Mouse (Mus musculus) E14TG2a.4 (cell line): ENCODE measurements at regions not wholly inside any gene's neighbourhood (a gene's known extent, or its start where the extent isn't known, plus 50 kb on each side); places are given as distances from the start of the nearest gene placed in this dataset.

Experiments
- CTCF ChIP-seq: conservative IDR thresholded peaks from 2 replicates; pipeline ENCODE4 v1.5.1; 2014; ENCODE audit warnings: low read length
- NANOG ChIP-seq: IDR thresholded peaks from 2 replicates; pipeline ENCODE4 v1.6.1; 2014; ENCODE audit warnings: borderline replicate concordance, low read length, mixed read lengths

GRCm38 (mm10) chr15:96873562-96873961 lies 174.0 kb upstream of the Slc38a2 start:
- TF ChIP-seq CTCF (no peak), NANOG (no peak)
